Mouse (Mus musculus): ENCODE measurements at regions not wholly inside any gene's neighbourhood (a gene's known extent, or its start where the extent isn't known, plus 50 kb on each side); places are given as distances from the start of the nearest gene placed in this dataset.
A peak's percentile ranks its signal among the peaks of the same experiment; 100 is the strongest.

DNA sequence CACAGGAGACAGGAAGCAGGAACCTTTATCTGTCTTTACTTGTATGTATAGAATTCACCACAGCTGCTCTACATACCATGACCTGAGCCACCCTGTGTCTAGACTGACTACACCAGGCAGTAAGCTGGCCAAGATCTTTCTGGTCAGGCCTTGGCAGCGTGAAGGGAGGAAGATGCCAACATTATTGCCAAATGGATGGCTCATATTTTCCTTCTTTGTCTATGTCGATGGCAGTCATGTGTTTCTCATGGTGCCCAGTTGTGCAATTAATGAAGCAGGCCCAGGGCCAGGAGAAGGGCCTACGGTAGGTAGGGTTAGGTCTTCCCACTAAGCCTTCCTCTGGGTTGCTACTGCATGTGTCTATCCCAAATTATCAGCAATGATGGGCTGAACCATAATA lies 243.8 kb downstream of the Pik3r1 start:
- Histone ChIP-seq H3K9me3 (ENCODE audit: control insufficient read depth) (no peaks in the 10 kb centered on the region), H3K36me3 (ENCODE audit: control insufficient read depth, insufficient read depth) (no peaks in the 10 kb centered on the region), H3K27ac (ENCODE audit: low read depth, low read length) (no peak overlapping the region), H3K9ac (ENCODE audit: low read depth, low read length) (no peak overlapping the region), H3K4me1 (replicated peaks; ENCODE audit: control insufficient read depth, insufficient read depth, low read length) (no peaks in the 10 kb centered on the region), H3K27me3 (replicated peaks; ENCODE audit: control insufficient read depth, insufficient read depth, low read length) (no peaks in the 10 kb centered on the region), H3K4me3 (ENCODE audit: low read depth, low read length) (no peak overlapping the region), H3K4me2 (replicated peaks; ENCODE audit: low read depth) (no peak overlapping the region)
- 90% methylated on average over 3 of the region's 3 CpGs for WGBS
- no peak for TF ChIP-seq CTCF (IDR thresholded peaks at IDR 0.05; ENCODE audit: low read depth)
- no peak for ATAC-seq

DNA sequence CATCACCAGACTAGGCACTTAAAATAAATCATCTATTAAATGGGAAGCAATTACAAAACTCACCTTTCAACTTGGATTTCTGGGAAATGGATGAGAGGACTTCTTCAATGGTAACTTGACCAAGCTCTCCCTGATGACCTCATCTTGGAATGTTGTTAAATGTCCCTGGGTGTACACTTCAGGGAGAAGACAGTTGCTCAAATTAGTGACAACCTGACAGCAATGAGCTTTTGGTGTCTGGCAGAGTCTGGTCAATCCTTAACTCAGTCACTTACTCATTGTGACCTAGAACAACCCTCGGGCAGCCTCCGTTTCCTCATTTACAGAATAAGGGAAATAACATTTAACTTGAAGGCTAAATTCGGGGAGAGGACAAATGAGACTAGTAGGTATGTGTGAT lies 244.5 kb downstream of the Pik3r1 start:
- no peaks in the 10 kb centered on the region for H3K27me3 ChIP-seq (replicated peaks; ENCODE audit: control insufficient read depth, insufficient read depth, low read length)
- H3K9me3 ChIP-seq (ENCODE audit: control insufficient read depth), result no peaks in the 10 kb centered on the region
- H3K4me1 ChIP-seq (replicated peaks; ENCODE audit: control insufficient read depth, insufficient read depth, low read length), result no peaks in the 10 kb centered on the region
- ATAC-seq, result no peak
- no peaks in the 10 kb centered on the region for H3K36me3 ChIP-seq (ENCODE audit: control insufficient read depth, insufficient read depth)
- H3K27ac ChIP-seq (ENCODE audit: low read depth, low read length), result no peak overlapping the region
- 76% methylated on average over 3 of the region's 3 CpGs for WGBS
- no peak overlapping the region for H3K4me3 ChIP-seq (ENCODE audit: low read depth, low read length)
- no peak for TF ChIP-seq CTCF (IDR thresholded peaks at IDR 0.05; ENCODE audit: low read depth)
- no peak overlapping the region for H3K9ac ChIP-seq (ENCODE audit: low read depth, low read length)
- no peak overlapping the region for H3K4me2 ChIP-seq (replicated peaks; ENCODE audit: low read depth)

DNA sequence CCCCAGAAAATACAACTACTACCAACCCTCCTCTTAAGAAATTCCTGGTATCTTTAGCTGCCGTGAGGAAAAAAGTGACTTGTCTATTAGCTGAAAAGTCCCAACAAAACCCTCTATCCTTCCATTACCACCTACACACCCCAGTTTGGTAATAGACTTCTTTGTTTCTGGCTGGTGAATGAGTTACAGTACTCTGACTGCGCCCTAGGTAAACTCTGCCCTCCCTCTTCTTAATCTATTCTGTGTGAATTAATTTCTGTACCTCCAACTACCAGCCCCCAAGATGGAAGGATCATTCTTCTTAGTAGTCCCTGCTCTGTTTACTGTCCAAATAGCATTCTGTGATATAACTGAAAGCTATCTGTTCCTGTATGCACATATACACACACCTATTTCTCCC lies 245.4 kb downstream of the Pik3r1 start:
- H3K27ac ChIP-seq (ENCODE audit: low read depth, low read length), result no peak overlapping the region

DNA sequence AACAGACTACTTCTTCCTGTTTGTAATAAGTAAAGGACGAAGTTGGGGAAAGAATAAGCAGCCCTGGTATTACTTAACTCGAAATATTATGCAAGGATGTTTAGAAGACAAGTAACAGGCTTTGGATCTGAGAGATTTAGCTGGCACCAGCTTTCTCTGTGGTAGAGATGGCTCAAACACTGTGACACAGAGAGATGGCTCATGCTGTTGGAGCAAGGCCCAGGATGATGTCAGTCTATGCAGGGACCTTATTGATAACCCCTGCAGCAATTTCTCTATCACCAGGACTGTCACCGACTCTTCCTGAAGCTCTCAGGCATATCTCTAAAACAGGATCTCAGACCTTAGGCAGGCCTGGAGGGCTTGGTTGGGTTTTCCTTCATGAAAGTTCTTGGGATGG lies 254.7 kb downstream of the Pik3r1 start:
- ATAC-seq, result no peak
- 56% methylated on average over 3 of the region's 3 CpGs for WGBS
- Histone ChIP-seq H3K9me3 (ENCODE audit: control insufficient read depth) (0 out of 2 replicates have a peak, but pooled peaks cover 6% of the 10 kb centered on the region), H3K4me3 (ENCODE audit: low read depth, low read length) (no peak overlapping the region), H3K27me3 (replicated peaks; ENCODE audit: control insufficient read depth, insufficient read depth, low read length) (no peaks in the 10 kb centered on the region), H3K4me2 (replicated peaks; ENCODE audit: low read depth) (no peak overlapping the region), H3K9ac (ENCODE audit: low read depth, low read length) (no peak overlapping the region), H3K27ac (ENCODE audit: low read depth, low read length) (no peak overlapping the region), H3K36me3 (ENCODE audit: control insufficient read depth, insufficient read depth) (no peaks in the 10 kb centered on the region), H3K4me1 (replicated peaks; ENCODE audit: control insufficient read depth, insufficient read depth, low read length) (no peaks in the 10 kb centered on the region)
- no peak for TF ChIP-seq CTCF (IDR thresholded peaks at IDR 0.05; ENCODE audit: low read depth)

More for the DNA sequence above, 245.4 kb downstream of the Pik3r1 start:
- WGBS, result 63% methylated on average over 2 of the region's 2 CpGs
- Histone ChIP-seq H3K9me3 (ENCODE audit: control insufficient read depth) (no peaks in the 10 kb centered on the region), H3K36me3 (ENCODE audit: control insufficient read depth, insufficient read depth) (no peaks in the 10 kb centered on the region), H3K4me1 (replicated peaks; ENCODE audit: control insufficient read depth, insufficient read depth, low read length) (no peaks in the 10 kb centered on the region), H3K4me2 (replicated peaks; ENCODE audit: low read depth) (no peak overlapping the region), H3K4me3 (ENCODE audit: low read depth, low read length) (no peak overlapping the region), H3K27me3 (replicated peaks; ENCODE audit: control insufficient read depth, insufficient read depth, low read length) (no peaks in the 10 kb centered on the region), H3K9ac (ENCODE audit: low read depth, low read length) (no peak overlapping the region)
- TF ChIP-seq CTCF (IDR thresholded peaks at IDR 0.05; ENCODE audit: low read depth), result no peak
- ATAC-seq, result no peak

DNA sequence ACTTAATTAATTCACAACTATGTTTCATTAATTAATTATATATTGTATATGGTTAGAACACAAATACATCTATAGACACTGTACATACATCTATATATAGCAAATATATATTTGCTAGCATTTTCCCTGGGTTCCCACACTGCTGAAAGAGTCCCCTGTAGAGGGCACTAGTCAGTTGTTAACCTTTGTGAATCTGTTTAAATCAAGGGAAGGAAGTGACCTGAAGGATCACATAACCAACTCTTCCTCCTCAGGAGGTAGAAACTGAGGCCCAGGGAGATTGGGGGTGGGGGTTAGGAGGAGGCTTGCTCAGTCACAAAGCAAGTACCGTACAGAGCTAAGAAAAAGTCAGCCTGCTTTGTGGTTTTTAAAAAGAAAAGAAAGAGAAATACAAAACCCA lies 258.1 kb downstream of the Pik3r1 start:
- H3K4me3 ChIP-seq (ENCODE audit: low read depth, low read length), result no peak overlapping the region
- 0 out of 2 replicates have a peak, but pooled peaks cover under 1% of the 10 kb centered on the region for H3K9me3 ChIP-seq (ENCODE audit: control insufficient read depth)
- H3K27me3 ChIP-seq (replicated peaks; ENCODE audit: control insufficient read depth, insufficient read depth, low read length), result no peaks in the 10 kb centered on the region
- TF ChIP-seq CTCF (IDR thresholded peaks at IDR 0.05; ENCODE audit: low read depth), result peak; percentile 70
- ATAC-seq, result no peak
- WGBS, result 85% methylated on average over 1 of the region's 1 CpGs
- no peaks in the 10 kb centered on the region for H3K36me3 ChIP-seq (ENCODE audit: control insufficient read depth, insufficient read depth)
- H3K4me2 ChIP-seq (replicated peaks; ENCODE audit: low read depth), result no peak overlapping the region
- no peak overlapping the region for H3K9ac ChIP-seq (ENCODE audit: low read depth, low read length)
- H3K27ac ChIP-seq (ENCODE audit: low read depth, low read length), result no peak overlapping the region
- no peaks in the 10 kb centered on the region for H3K4me1 ChIP-seq (replicated peaks; ENCODE audit: control insufficient read depth, insufficient read depth, low read length)

DNA sequence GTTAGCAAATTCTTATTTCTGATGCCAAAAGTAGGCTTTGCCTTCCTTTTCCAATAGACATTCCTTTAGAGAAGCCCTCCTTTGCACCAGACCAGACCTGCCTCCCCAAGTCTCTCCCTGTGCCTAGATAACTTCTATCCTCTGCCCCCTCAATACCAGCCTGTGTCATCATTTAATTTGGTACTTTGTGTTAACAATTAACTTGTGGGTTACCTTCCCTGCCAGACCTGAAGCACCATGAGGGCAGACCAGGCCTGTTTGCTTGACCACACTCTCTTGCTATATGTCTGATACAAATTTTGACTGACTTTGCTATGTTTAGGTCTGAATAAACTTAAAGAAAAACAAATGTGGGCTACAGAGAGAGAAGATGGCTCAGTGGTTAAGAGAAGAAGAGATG lies 259.7 kb downstream of the Pik3r1 start:
- no peak for ATAC-seq

DNA sequence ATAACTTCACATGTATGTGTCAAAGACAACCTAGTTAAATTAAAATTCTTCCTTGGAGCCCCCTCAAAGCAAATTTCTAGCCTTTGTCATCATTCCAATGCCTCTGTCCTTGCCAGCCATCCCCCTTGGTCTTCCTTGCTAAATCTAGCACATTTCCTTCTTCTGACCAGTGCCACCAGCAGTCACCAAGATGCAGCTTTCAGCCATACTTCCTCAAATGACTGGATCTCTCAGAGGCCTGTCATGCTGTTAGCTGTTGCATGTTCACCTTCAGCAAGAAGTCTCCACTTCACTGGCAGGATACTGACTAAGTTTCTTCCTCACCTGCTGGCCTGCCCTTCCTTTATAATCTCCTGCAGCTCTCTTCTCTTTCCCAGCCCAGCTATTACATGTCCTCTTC lies 261.3 kb downstream of the Pik3r1 start:
- no peaks in the 10 kb centered on the region for H3K36me3 ChIP-seq (ENCODE audit: control insufficient read depth, insufficient read depth)
- H3K9ac ChIP-seq (ENCODE audit: low read depth, low read length), result no peak overlapping the region
- H3K4me3 ChIP-seq (ENCODE audit: low read depth, low read length), result no peak overlapping the region
- ATAC-seq, result no peak
- H3K4me2 ChIP-seq (replicated peaks; ENCODE audit: low read depth), result no peak overlapping the region
- no peaks in the 10 kb centered on the region for H3K27me3 ChIP-seq (replicated peaks; ENCODE audit: control insufficient read depth, insufficient read depth, low read length)
- no peak for TF ChIP-seq CTCF (IDR thresholded peaks at IDR 0.05; ENCODE audit: low read depth)
- H3K9me3 ChIP-seq (ENCODE audit: control insufficient read depth), result no peaks in the 10 kb centered on the region
- no peak overlapping the region for H3K27ac ChIP-seq (ENCODE audit: low read depth, low read length)
- H3K4me1 ChIP-seq (replicated peaks; ENCODE audit: control insufficient read depth, insufficient read depth, low read length), result no peaks in the 10 kb centered on the region

More for the DNA sequence above, 259.7 kb downstream of the Pik3r1 start:
- no peak overlapping the region for H3K4me2 ChIP-seq (replicated peaks; ENCODE audit: low read depth)
- H3K4me3 ChIP-seq (ENCODE audit: low read depth, low read length), result no peak overlapping the region
- no peak overlapping the region for H3K27ac ChIP-seq (ENCODE audit: low read depth, low read length)
- no peaks in the 10 kb centered on the region for H3K36me3 ChIP-seq (ENCODE audit: control insufficient read depth, insufficient read depth)
- no peaks in the 10 kb centered on the region for H3K4me1 ChIP-seq (replicated peaks; ENCODE audit: control insufficient read depth, insufficient read depth, low read length)
- no peak overlapping the region for H3K9ac ChIP-seq (ENCODE audit: low read depth, low read length)
- H3K27me3 ChIP-seq (replicated peaks; ENCODE audit: control insufficient read depth, insufficient read depth, low read length), result no peaks in the 10 kb centered on the region
- no peaks in the 10 kb centered on the region for H3K9me3 ChIP-seq (ENCODE audit: control insufficient read depth)
- TF ChIP-seq CTCF (IDR thresholded peaks at IDR 0.05; ENCODE audit: low read depth), result no peak

Data from intestine, postnatal 0 days (tissue).